Mouse (Mus musculus) heart, postnatal 36 days (tissue): ENCODE data around the gene Sugp2. TPM values are rescaled to one million over a fixed set of nuclear protein-coding genes. Genes with fewer than 3 reads are reported as not detected.

Experiments
- DNase-seq, 2 experiments: peaks; one replicate each; pipeline ENCODE4 v3.0.0; 2021 to 2022
- intact Hi-C: fragments of 180-260 bp; cut with DNase I; formaldehyde crosslinking; loops from one replicate; pipeline ENCODE4 v1.15.1; 2025
- total RNA-seq, 2 experiments: library from RNA; stranded (reverse); gene quantifications; 2 replicates each; pipeline ENCODE4 v1.2.3; 2021

The Sugp2 gene
- total RNA-seq, 2 experiments from 2014 or later: 41.4 to 43.0 TPM

DNA sequence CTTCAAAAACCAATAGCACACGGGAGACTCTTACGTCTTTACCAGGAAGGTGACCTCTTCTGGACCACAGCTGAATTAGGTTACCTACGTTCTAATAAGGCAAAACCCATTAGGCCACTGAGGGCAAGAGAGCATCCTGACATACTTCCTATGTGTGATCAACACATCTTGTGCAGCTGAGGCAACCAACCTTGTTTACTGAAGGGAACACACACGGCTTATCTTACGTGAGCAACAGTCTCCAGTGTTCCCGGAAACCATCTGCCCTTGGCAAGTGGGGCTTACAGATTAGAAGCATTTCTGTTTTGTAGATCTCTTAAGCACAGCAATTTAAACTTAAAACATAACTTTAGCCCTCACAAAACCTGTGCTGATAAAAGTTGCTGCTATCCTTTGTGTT, 93.5 kb downstream of the Sugp2 start:
- no peak for DNase-seq
- intact Hi-C loops: no loop called here

DNA sequence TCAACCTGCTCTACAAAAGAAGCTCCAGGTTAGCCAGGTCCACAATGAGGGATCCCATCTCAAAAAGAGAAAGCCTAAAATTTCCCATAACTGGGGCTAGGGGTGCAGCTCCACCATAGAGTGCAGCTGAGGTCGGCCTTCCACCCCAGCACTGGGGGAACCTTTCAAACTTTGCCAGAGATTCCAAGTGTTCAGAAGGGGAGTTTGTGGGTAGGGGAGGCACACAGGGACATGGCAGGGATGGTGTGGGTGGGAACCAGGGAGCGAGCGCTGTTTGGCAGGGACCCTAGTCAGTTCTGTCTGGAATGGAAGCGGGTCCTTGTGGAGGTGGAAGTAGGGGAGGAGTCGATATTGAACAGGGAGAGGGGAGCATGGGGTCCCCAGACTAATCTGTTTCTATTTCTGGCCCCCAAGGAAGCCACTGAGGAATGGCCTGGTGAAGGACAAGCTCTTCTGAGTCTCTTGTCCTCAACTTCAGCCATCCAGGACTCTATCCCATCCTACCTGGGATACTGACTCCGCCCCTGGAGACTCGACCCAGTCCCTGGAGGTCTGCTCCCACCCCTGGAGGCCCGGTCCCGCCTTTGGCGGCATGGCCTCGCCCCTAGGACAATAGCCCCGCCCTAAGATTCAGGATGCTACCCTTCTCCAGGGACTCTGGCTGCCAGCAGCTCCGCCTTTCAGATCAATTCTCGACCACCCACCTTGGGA, 95.3 kb downstream of the Sugp2 start, which contains the start of gene Gdf1:
Gene Gdf1 (plus strand): TSS at position 694 of the 711 bp plus-strand sequence.
- DNase-seq: no peak
- intact Hi-C loops: no loop called here

Other genes with a start within 250 kb of the Sugp2 start
- 10 to 100 TPM; 31.6 to 36.5 TPM for gene Gatad2a, start 237.8 kb upstream of the Sugp2 start, total RNA-seq
- 10 to 100 TPM; 35.3 to 38.6 TPM for gene Mau2, start 191.5 kb upstream of the Sugp2 start, total RNA-seq
- 10 to 100 TPM; 18.7 to 22.0 TPM for gene Sugp1, start 191.4 kb upstream of the Sugp2 start, total RNA-seq
- gene Tm6sf2, start 161.3 kb upstream of the Sugp2 start, total RNA-seq: 1 to 10 TPM in 1 of 2 experiments, under 1 TPM in 1; 0.97 to 1.1 TPM
- gene Hapln4, start 150.8 kb upstream of the Sugp2 start, total RNA-seq: not detected
- gene Ncan, start 113.4 kb upstream of the Sugp2 start, total RNA-seq: under 1 TPM in 1 of 2 experiments, not detected in 1; 0.06 TPM
- gene Nr2c2ap, start 102.9 kb upstream of the Sugp2 start, total RNA-seq: 1 to 10 TPM; 8.3 to 8.5 TPM
- gene Rfxank, start 95.1 kb upstream of the Sugp2 start, total RNA-seq: 10 to 100 TPM; 17.2 to 19.6 TPM
- 10 to 100 TPM; 23.5 to 23.7 TPM for gene Borcs8, start 94.7 kb upstream of the Sugp2 start, total RNA-seq
- gene Mef2b, start 94.5 kb upstream of the Sugp2 start, total RNA-seq: under 1 TPM; 0.25 to 0.49 TPM
- gene Tmem161a, start 61.9 kb upstream of the Sugp2 start, total RNA-seq: 100 to 1,000 TPM in 1 of 2 experiments, 10 to 100 TPM in 1; 99.2 to 103 TPM
- gene Slc25a42, start 21.9 kb upstream of the Sugp2 start, total RNA-seq: 10 to 100 TPM; 53.2 to 66.7 TPM
- gene Armc6, start 240 bp downstream of the Sugp2 start, total RNA-seq: 1 to 10 TPM; 6.2 to 7.0 TPM
- gene Homer3, start 48.6 kb downstream of the Sugp2 start, total RNA-seq: 10 to 100 TPM in 1 of 2 experiments, 1 to 10 TPM in 1; 8.5 to 10.5 TPM
- gene Ddx49, start 68.3 kb downstream of the Sugp2 start, total RNA-seq: 10 to 100 TPM; 25.8 to 34.5 TPM
- gene Cope, start 68.3 kb downstream of the Sugp2 start, total RNA-seq: 100 to 1,000 TPM; 157 TPM
- gene Cers1, start 81.5 kb downstream of the Sugp2 start, total RNA-seq: under 1 TPM; 0.33 to 0.64 TPM
- not detected for gene Gdf1, start 95.6 kb downstream of the Sugp2 start, total RNA-seq
- gene Upf1, start 119.1 kb downstream of the Sugp2 start, total RNA-seq: 10 to 100 TPM; 45.4 to 46.0 TPM
- gene Comp, start 139.3 kb downstream of the Sugp2 start, total RNA-seq: 1 to 10 TPM; 4.3 to 5.6 TPM
- gene Crtc1, start 205.4 kb downstream of the Sugp2 start, total RNA-seq: 1 to 10 TPM; 8.2 to 9.8 TPM
- gene Klhl26, start 242.7 kb downstream of the Sugp2 start, total RNA-seq: 1 to 10 TPM; 8.1 to 9.4 TPM